Mouse (Mus musculus) thymus, adult 2 months (tissue): ENCODE data around the gene Lgi4. TPM values are rescaled to one million over a fixed set of nuclear protein-coding genes. Genes with fewer than 3 reads are reported as not detected.

Experiments used
- DNase-seq: peaks from one replicate; pipeline ENCODE4 v3.0.0; 2021
- H3K27ac ChIP-seq: fragments of 200-500 bp; 2 replicates; pipeline ENCODE4 v1.5.1; 2012; ENCODE audit warnings: low read length, control low read depth; ENCODE audit not compliant: control insufficient read depth, insufficient read depth
- H3K27me3 ChIP-seq: fragments of 200-500 bp; 2 replicates; pipeline ENCODE4 v1.6.1; 2012; ENCODE audit warnings: mild to moderate bottlenecking, low read length, moderate library complexity, mixed read lengths; ENCODE audit not compliant: control insufficient read depth, insufficient read depth
- H3K36me3 ChIP-seq: fragments of 200-500 bp; 2 replicates; pipeline ENCODE4 v1.6.1; 2012; ENCODE audit warnings: mild to moderate bottlenecking, low read length, moderate library complexity; ENCODE audit not compliant: control insufficient read depth, insufficient read depth
- H3K4me1 ChIP-seq: fragments of 200-500 bp; replicated peaks from 2 replicates; pipeline ENCODE4 v1.6.1; 2012; ENCODE audit warnings: low read length; ENCODE audit not compliant: control insufficient read depth, insufficient read depth
- H3K4me3 ChIP-seq: fragments of 200-500 bp; 2 replicates; pipeline ENCODE4 v1.5.1; 2012; ENCODE audit warnings: mild to moderate bottlenecking, low read length, control low read depth, moderate library complexity; ENCODE audit not compliant: control insufficient read depth, insufficient read depth
- CTCF ChIP-seq: fragments of 200-500 bp; IDR thresholded peaks from 2 replicates; pipeline ENCODE4 v1.5.1; 2012; ENCODE audit warnings: mild to moderate bottlenecking, control low read depth, low read length, moderate library complexity, borderline replicate concordance; ENCODE audit not compliant: control insufficient read depth, poor library complexity, insufficient read depth; ENCODE audit errors: extremely low read depth
- POLR2A ChIP-seq: fragments of 200-500 bp; IDR thresholded peaks from 2 replicates; pipeline ENCODE4 v1.6.1; 2012; ENCODE audit warnings: mild to moderate bottlenecking, low read length, control low read depth, moderate library complexity; ENCODE audit not compliant: control insufficient read depth, poor library complexity, insufficient read depth; ENCODE audit errors: extremely low read depth
- WGBS: fragments of 180-500 bp; shearing (Covaris S2); methylation state at CpG from one replicate; pipeline ENCODE4 v1.1.7; 2018; 5-methylcytosine and 5-hydroxymethylcytosine counted together
- polyA plus RNA-seq: library from polyadenylated mRNA; depleted of rRNA; stranded (reverse); fragments of >200 nt; gene quantifications from 2 replicates; pipeline ENCODE4 v1.2.3, GENCODE M21; 2012

The Lgi4 gene
- polyA plus RNA-seq, 1 experiment, result 1.8 TPM

- WGBS, result 44% methylated on average over 5 of the region's 5 CpGs
- H3K27ac ChIP-seq, result no peak overlapping the region
- H3K27me3 ChIP-seq, result no peaks in the 10 kb centered on the region
- H3K36me3 ChIP-seq, result no peaks in the 10 kb centered on the region
- H3K4me3 ChIP-seq, result no peak overlapping the region
- peak; percentile 31 for DNase-seq
- no peaks in the 10 kb centered on the region for H3K4me1 ChIP-seq
- no peak for TF ChIP-seq POLR2A
- peak; percentile 45; the same call in 1 of the 2 replicates for TF ChIP-seq CTCF
Observed at GRCm38 (mm10) chr7:31077885-31078445, 18.8 kb downstream of the Lgi4 start.

DNA sequence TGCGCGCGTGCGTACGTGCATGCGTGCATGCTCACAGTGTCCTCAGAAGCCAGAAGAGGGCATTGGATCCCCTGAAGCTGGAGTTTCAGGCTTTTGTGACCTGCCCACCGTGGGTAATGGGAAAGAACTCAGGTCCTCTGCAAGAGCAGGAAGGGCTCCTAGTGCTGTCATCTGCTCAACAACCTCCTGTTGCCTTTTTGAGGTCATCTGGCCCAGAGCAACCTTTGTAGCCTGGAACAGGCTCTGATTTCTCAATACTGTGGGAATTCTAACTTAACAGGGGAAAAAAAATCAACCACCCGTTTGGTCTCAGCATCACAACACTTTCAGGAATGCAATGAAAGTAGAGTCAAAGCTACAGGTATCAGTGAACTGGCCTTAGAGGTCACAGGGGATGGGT, 20.5 kb downstream of the Lgi4 start:
- DNase-seq, result no peak
- no peaks in the 10 kb centered on the region for H3K27me3 ChIP-seq
- H3K4me3 ChIP-seq, result no peak overlapping the region
- H3K36me3 ChIP-seq, result no peaks in the 10 kb centered on the region
- H3K4me1 ChIP-seq, result no peaks in the 10 kb centered on the region
- WGBS, result 91% methylated on average over 8 of the region's 8 CpGs
- TF ChIP-seq POLR2A (no peak), CTCF (no peak)
- H3K27ac ChIP-seq, result no peak overlapping the region

GRCm38 (mm10) chr7:31080611-31081010, 21.5 kb downstream of the Lgi4 start:
- WGBS, result 92% methylated on average over 3 of the region's 3 CpGs
- Histone ChIP-seq H3K27me3 (no peaks in the 10 kb centered on the region), H3K27ac (no peak overlapping the region), H3K4me3 (no peak overlapping the region), H3K4me1 (0 out of 2 replicates have a peak, but pooled peaks cover 2% of the 10 kb centered on the region), H3K36me3 (no peaks in the 10 kb centered on the region)
- no peak for DNase-seq
- TF ChIP-seq CTCF (no peak), POLR2A (no peak)

DNA sequence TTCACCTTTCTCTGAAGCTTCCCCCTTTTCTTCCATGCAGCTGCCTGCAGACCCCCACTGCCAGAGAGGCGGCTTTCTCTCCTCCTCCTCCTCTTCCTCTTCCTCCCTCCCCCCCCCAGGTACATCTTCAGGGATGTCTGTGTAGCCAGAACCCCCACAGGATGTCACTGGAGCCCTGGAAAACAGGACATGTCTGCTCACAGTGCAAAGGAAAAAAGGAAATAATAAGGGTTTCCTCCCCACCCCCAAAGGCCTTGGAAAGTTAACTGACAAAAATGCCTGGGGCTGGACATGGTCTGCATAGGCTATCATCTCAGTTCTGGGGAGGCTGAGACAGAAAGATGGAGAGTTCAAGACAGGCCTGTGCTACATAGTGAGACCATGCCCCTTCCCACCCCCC, 22.0 kb downstream of the Lgi4 start:
- H3K4me3 ChIP-seq, result no peak overlapping the region
- no peak for DNase-seq
- H3K27ac ChIP-seq, result no peak overlapping the region
- H3K4me1 ChIP-seq, result 0 out of 2 replicates have a peak, but pooled peaks cover 2% of the 10 kb centered on the region
- no peaks in the 10 kb centered on the region for H3K27me3 ChIP-seq
- 75% methylated on average over 1 of the region's 1 CpGs for WGBS
- H3K36me3 ChIP-seq, result no peaks in the 10 kb centered on the region
- TF ChIP-seq POLR2A (no peak), CTCF (no peak)

- no peak overlapping the region for H3K4me3 ChIP-seq
- no peak for DNase-seq
- H3K27me3 ChIP-seq, result no peaks in the 10 kb centered on the region
- peaks cover 6% of the 10 kb centered on the region for H3K4me1 ChIP-seq
- no peaks in the 10 kb centered on the region for H3K36me3 ChIP-seq
- TF ChIP-seq POLR2A (no peak), CTCF (no peak)
- no peak overlapping the region for H3K27ac ChIP-seq
Observed at GRCm38 (mm10) chr7:31082106-31082505, 23.0 kb downstream of the Lgi4 start.

DNA sequence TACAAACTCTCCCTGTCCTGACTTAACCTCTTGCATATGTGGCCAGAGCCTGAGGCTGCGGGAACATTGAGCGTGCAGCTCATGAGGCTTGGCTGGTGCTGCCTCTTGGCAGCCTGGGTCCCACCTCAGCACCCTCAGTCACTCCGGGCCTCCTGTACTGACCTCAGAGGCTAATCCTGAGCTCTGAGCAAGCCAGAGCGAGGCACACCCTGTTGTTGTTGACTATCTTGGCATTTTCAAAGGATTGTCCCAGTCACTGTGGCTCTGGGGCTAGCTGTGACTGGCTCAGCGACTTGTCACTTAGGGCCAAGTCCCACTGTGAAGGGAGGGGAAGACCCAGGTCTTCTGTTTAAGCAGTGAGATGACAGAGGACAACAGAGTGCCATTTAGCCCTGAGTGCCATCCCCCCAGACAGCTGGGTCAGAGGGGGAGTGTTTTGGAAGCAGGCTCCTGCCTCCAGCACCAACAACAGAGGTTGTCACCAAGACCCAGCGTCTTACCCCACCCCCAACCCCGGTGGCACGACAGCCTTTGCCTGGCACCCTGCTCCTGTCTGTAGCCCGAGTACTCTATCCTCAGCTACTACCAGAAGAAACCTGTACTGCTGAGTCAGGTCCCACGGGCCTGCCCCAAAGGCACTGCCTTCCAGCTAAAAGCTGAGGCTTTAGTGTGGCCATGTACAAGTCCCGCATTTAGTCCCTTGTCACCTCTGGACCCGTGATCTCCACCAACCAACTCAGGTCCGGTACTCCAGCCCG, 23.9 kb downstream of the Lgi4 start:
- DNase-seq, result no peak
- TF ChIP-seq POLR2A (no peak), CTCF (no peak)
- Histone ChIP-seq H3K27ac (no peak overlapping the region), H3K36me3 (no peaks in the 10 kb centered on the region), H3K27me3 (no peaks in the 10 kb centered on the region), H3K4me1 (peaks cover 13% of the 10 kb centered on the region), H3K4me3 (no peak overlapping the region)
- WGBS, result 83% methylated on average over 14 of the region's 14 CpGs
